Mouse (Mus musculus) embryonic facial prominence, embryonic 10.5 days (tissue): ENCODE measurements around the gene Ttc28. TPM values are rescaled to one million over a fixed set of nuclear protein-coding genes. Genes with fewer than 3 reads are reported as not detected.

Experiments
- DNase-seq: peaks from one replicate; pipeline ENCODE4 v3.0.0-alpha.2; 2017; ENCODE audit warnings: low spot score
- H3K27ac ChIP-seq: fragments of 300-500 bp; sonication (generic); replicated peaks from 2 replicates; pipeline ENCODE4 v1.5.1; 2016; ENCODE audit warnings: mild to moderate bottlenecking
- H3K27me3 ChIP-seq: fragments of 300-500 bp; sonication (generic); replicated peaks from 2 replicates; pipeline ENCODE4 v1.6.1; 2016; ENCODE audit warnings: low read depth, mild to moderate bottlenecking; ENCODE audit not compliant: poor library complexity, severe bottlenecking
- H3K36me3 ChIP-seq: fragments of 300-500 bp; sonication (generic); replicated peaks from 2 replicates; pipeline ENCODE4 v1.6.1; 2016; ENCODE audit warnings: mild to moderate bottlenecking, moderate library complexity
- H3K4me1 ChIP-seq: fragments of 300-500 bp; sonication (generic); 2 replicates; pipeline ENCODE4 v1.6.1; 2016
- H3K4me3 ChIP-seq: fragments of 300-500 bp; sonication (generic); 2 replicates; pipeline ENCODE4 v1.5.1; 2016; ENCODE audit warnings: mild to moderate bottlenecking, moderate library complexity
- H3K9me3 ChIP-seq: fragments of 300-500 bp; sonication (generic); 2 replicates; pipeline ENCODE4 v1.6.1; 2016; ENCODE audit warnings: mild to moderate bottlenecking
- WGBS: fragments of 180-500 bp; shearing (Covaris S2); methylation state at CpG from one replicate; pipeline ENCODE4 v1.1.7; 2016; 5-methylcytosine and 5-hydroxymethylcytosine counted together
- polyA plus RNA-seq: library from polyadenylated mRNA; unstranded; fragments of >200 nt; fragmentation: Nextera tagmentation; extraction: Ambion mirVana; gene quantifications from 2 replicates; pipeline ENCODE4 v1.2.1, GENCODE M21; 2016

The Ttc28 gene
- polyA plus RNA-seq, 1 experiment from 2014 or later = 12.8 TPM

DNA sequence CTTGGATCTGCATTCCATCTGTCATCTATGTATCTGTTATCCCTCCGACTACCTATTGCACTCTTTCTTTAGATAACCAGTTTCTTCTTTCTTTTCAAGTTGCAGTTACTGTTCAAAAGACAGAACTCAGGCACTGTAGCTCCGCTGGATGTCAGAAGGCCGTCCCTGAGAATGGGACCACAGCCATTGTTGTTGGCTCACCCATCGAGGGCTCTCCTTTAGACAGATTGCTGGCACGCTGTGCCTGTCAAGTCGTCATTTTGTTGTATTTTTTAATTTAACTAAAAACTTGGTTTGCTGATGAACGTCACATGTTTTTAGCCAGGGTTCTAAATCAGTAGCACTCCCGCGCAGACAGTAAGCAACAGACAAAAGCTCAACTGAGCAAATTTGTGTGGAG is 124.1 kb downstream of the Ttc28 start:
- no peaks in the 10 kb centered on the region for H3K36me3 ChIP-seq
- peaks cover 39% of the 10 kb centered on the region for H3K4me1 ChIP-seq
- H3K27ac ChIP-seq = no peak overlapping the region
- no peak for DNase-seq
- WGBS = 92% methylated on average over 9 of the region's 9 CpGs
- H3K9me3 ChIP-seq = no peaks in the 10 kb centered on the region
- H3K27me3 ChIP-seq = no peaks in the 10 kb centered on the region
- no peak overlapping the region for H3K4me3 ChIP-seq

DNA sequence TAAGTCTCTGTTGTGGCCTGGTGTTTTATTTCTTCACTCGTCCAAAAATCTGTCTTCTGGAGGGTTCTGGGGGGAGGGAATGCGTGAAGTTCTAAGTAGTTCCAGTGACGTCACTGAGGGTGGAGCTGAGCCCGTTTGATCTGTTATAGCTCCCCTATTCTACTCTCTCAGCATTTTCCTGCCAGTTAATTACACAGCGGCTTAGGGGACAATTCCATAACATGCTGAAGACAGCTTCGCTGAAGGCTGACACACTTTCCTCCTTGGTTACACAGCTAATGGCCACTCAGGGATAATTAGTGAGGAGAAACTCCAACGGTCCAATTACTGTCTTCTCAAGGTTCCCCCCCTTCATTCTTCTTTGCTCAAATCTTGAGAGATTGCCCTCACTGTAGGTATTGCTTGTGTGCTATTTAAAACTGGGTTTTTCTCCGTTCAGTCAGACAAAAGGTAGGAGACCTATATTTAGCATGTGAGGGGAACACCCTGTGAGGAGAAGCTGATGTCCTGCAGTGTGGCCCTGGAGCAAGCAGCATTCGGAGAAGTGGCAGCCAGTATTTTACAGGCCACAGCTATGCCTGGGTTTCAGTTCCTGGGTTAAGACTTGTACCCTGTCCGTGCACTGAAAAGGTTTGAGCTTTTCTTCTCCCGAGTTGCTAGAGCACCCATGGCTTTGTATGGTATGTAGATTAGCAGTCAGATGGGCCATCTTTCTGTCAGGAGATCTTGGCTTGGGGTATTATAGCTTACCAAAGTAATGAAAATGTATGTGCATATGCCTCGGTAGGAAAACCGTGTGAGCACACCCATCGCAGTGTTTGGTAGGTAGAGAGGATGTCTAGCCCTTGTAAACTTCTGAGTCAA is 126.9 kb downstream of the Ttc28 start:
- Histone ChIP-seq H3K4me1 (peaks cover 39% of the 10 kb centered on the region), H3K4me3 (no peak overlapping the region), H3K36me3 (peaks cover 12% of the 10 kb centered on the region), H3K9me3 (peaks cover 9% of the 10 kb centered on the region; the same call in 1 of the 2 replicates), H3K27me3 (no peaks in the 10 kb centered on the region), H3K27ac (no peak overlapping the region)
- WGBS = 62% methylated on average over 14 of the region's 14 CpGs
- no peak for DNase-seq

DNA sequence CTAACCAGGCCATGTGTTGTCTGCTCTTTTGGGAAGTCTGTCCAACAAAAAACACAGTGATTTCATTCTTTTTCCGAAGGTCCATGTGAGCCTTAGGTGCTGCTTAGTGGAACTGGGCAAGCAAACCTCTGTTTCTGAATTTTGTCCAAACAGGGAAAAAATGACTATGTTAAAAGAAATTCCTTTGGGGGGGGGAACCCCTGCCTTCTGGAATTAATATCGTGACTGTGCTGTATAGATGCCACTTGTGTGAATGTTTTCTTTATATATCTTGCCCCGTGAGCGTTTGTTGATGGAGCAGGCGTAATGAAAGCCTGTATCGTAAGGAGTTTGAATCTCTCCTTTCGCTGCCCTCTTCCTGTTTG is 127.5 kb downstream of the Ttc28 start:
- Histone ChIP-seq H3K36me3 (peaks cover 12% of the 10 kb centered on the region), H3K4me3 (no peak overlapping the region), H3K27ac (no peak overlapping the region), H3K9me3 (peaks cover 9% of the 10 kb centered on the region; the same call in 1 of the 2 replicates), H3K4me1 (peaks cover 45% of the 10 kb centered on the region), H3K27me3 (no peaks in the 10 kb centered on the region)
- DNase-seq = no peak
- 55% methylated on average over 7 of the region's 7 CpGs for WGBS

DNA sequence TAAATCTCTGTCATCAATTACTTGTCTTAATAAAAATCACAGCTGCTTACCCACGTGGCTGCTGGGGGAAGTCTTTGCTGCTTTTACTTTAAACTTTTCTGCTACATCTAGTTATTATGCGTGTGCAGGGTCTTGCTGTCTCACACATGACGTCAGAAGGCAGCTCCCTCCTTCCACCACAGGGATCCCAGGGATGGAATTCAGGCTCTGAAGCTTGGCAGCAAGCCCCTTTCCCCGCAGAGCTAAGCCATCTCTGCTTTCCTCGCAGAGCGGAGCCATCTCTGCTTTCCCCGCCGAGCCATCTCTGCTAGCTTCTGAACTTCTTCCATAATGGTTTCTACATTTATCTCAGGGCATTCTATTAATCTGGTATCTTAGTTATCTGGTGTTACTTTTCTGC is 128.3 kb downstream of the Ttc28 start:
- 76% methylated on average over 8 of the region's 8 CpGs for whole genome bisulfite sequencing
- no peak for DNase-seq
- Histone ChIP-seq H3K36me3 (peaks cover 12% of the 10 kb centered on the region), H3K4me3 (no peak overlapping the region), H3K4me1 (peaks cover 53% of the 10 kb centered on the region), H3K27me3 (no peaks in the 10 kb centered on the region), H3K9me3 (peaks cover 9% of the 10 kb centered on the region; the same call in 1 of the 2 replicates), H3K27ac (no peak overlapping the region)

- no peak overlapping the region for H3K27ac ChIP-seq
- no peak for DNase-seq
- H3K9me3 ChIP-seq = peaks cover 9% of the 10 kb centered on the region; the same call in 1 of the 2 replicates
- H3K36me3 ChIP-seq = peaks cover 12% of the 10 kb centered on the region
- H3K4me3 ChIP-seq = no peak overlapping the region
- peaks cover 57% of the 10 kb centered on the region for H3K4me1 ChIP-seq
- H3K27me3 ChIP-seq = no peaks in the 10 kb centered on the region
- 88% methylated on average over 6 of the region's 6 CpGs for WGBS
Observed at GRCm38 (mm10) chr5:111008431-111008830, 128.8 kb downstream of the Ttc28 start.

DNA sequence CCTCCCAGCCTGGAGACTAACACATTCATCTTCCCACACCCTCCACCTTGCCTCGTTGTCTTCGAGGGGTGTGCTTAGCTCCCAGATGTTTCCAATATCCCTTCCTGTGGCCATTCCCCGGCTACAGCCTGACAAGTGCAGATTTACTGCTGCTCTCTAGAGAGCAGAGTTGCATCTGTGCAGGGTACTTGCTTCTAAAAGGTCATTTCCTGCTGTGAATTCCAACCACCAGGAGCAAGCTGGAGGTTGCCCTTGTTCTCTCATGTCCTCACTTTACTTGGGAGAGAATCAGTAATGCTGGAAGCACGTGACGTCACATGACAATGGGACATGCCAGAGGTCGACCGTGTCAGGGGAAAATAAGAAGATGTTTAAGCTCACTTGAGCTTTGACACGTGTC is 131.7 kb downstream of the Ttc28 start:
- H3K27ac ChIP-seq = no peak overlapping the region; the same call in 1 of the 2 replicates
- H3K4me3 ChIP-seq = no peak overlapping the region
- DNase-seq = peak; percentile 55
- no peaks in the 10 kb centered on the region for H3K27me3 ChIP-seq
- peaks cover 52% of the 10 kb centered on the region for H3K4me1 ChIP-seq
- peaks cover 18% of the 10 kb centered on the region; the same call in 1 of the 2 replicates for H3K9me3 ChIP-seq
- WGBS = 29% methylated on average over 8 of the region's 8 CpGs
- peaks cover 21% of the 10 kb centered on the region for H3K36me3 ChIP-seq

- Histone ChIP-seq H3K27me3 (no peaks in the 10 kb centered on the region), H3K9me3 (peaks cover 18% of the 10 kb centered on the region; the same call in 1 of the 2 replicates), H3K27ac (0 out of 2 replicates have a peak overlapping the region, but pooled peaks have one; percentile 19), H3K36me3 (peaks cover 23% of the 10 kb centered on the region), H3K4me1 (peaks cover 46% of the 10 kb centered on the region), H3K4me3 (no peak overlapping the region)
- 79% methylated on average over 11 of the region's 11 CpGs for WGBS
- DNase-seq = no peak
Observed at GRCm38 (mm10) chr5:111012064-111012463, 132.5 kb downstream of the Ttc28 start.

- 66% methylated on average over 7 of the region's 7 CpGs for WGBS
- peaks cover 18% of the 10 kb centered on the region; the same call in 1 of the 2 replicates for H3K9me3 ChIP-seq
- 0 out of 2 replicates have a peak overlapping the region, but pooled peaks have one; percentile 19 for H3K27ac ChIP-seq
- peaks cover 23% of the 10 kb centered on the region for H3K36me3 ChIP-seq
- H3K4me1 ChIP-seq = peaks cover 46% of the 10 kb centered on the region
- no peak overlapping the region for H3K4me3 ChIP-seq
- no peaks in the 10 kb centered on the region for H3K27me3 ChIP-seq
- DNase-seq = no peak
Observed at GRCm38 (mm10) chr5:111012587-111012986, 133.0 kb downstream of the Ttc28 start.

- Histone ChIP-seq H3K27ac (no peak overlapping the region), H3K9me3 (peaks cover 13% of the 10 kb centered on the region; the same call in 1 of the 2 replicates), H3K36me3 (peaks cover 15% of the 10 kb centered on the region), H3K4me3 (no peak overlapping the region), H3K4me1 (peaks cover 46% of the 10 kb centered on the region), H3K27me3 (no peaks in the 10 kb centered on the region)
- WGBS = 88% methylated on average over 4 of the region's 4 CpGs
- no peak for DNase-seq
Observed at GRCm38 (mm10) chr5:111014960-111015359, 135.4 kb downstream of the Ttc28 start.

DNA sequence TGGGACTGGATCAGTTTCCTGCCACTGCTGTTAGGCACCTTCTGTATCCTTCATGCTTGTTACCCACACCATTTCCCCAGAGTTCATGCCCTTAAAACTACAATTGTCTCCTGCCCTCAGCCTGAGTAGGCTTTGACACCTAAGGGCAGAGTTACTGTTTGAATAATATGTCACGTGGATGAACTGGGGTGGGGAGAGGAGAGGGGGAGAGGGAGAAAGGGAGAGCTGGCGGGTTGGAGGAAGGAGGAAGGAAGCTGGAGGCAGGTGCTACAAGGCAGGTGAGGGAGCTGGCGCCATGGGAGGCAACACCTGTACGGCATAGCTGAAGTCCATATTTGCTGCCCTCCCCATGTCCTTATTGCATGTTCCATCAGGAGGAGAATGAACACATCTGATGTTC is 137.7 kb downstream of the Ttc28 start:
- DNase-seq = no peak
- Histone ChIP-seq H3K27me3 (no peaks in the 10 kb centered on the region), H3K4me3 (no peak overlapping the region), H3K9me3 (peaks cover 9% of the 10 kb centered on the region; the same call in 1 of the 2 replicates), H3K27ac (no peak overlapping the region), H3K36me3 (peaks cover 11% of the 10 kb centered on the region), H3K4me1 (peaks cover 28% of the 10 kb centered on the region)
- 69% methylated on average over 4 of the region's 4 CpGs for WGBS

GRCm38 (mm10) chr5:111022339-111022738 is 142.7 kb downstream of the Ttc28 start:
- no peak for DNase-seq
- no peaks in the 10 kb centered on the region for H3K9me3 ChIP-seq
- H3K36me3 ChIP-seq = no peaks in the 10 kb centered on the region
- no peaks in the 10 kb centered on the region for H3K27me3 ChIP-seq
- H3K4me1 ChIP-seq = peaks cover 53% of the 10 kb centered on the region
- H3K4me3 ChIP-seq = no peak overlapping the region
- WGBS = 91% methylated on average over 9 of the region's 9 CpGs
- H3K27ac ChIP-seq = no peak overlapping the region

DNA sequence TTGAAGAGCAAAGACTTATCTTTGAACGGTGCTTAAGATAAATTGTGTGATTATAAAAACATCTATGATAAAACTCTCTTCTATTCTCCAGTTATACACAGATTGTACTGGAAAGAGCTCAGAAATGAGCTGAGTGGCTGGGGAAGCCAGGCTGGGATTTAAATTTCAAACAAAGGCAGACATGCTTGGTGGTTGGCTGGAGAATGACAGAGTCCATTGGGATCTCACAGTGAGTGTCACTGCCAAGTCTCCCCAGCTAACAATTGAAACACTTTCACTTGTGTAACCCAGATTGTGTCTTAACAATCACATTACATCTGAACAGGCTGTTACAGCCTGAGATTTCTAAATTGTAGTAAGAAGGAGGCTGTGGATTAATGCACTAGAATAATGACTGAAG is 143.3 kb downstream of the Ttc28 start:
- no peak overlapping the region for H3K4me3 ChIP-seq
- H3K27me3 ChIP-seq = no peaks in the 10 kb centered on the region
- no peak overlapping the region for H3K27ac ChIP-seq
- H3K4me1 ChIP-seq = peaks cover 57% of the 10 kb centered on the region
- 98% methylated on average over 1 of the region's 1 CpGs for WGBS
- H3K36me3 ChIP-seq = no peaks in the 10 kb centered on the region
- H3K9me3 ChIP-seq = no peaks in the 10 kb centered on the region
- no peak for DNase-seq

DNA sequence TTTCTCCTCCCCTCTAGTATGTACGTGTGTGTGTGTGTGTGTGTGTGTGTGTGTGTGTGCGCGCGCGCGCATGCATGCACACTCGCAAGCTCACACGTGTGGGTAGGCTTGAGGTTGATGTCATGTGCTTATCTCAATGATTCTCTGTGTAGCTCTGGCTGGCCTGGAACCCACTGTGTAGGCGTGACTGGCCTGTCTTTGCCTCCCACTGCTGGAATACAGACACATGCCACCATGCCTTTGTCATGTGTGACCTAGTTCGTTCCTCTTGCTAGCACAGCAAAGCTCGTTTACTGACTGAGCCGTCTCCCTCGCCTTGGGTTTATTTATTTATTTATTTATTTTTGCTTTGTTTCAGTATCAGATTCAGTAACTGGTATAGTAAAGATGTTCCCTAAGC is 145.0 kb downstream of the Ttc28 start:
- H3K4me3 ChIP-seq = no peak overlapping the region
- no peaks in the 10 kb centered on the region for H3K27me3 ChIP-seq
- peaks cover 63% of the 10 kb centered on the region for H3K4me1 ChIP-seq
- WGBS = 87% methylated on average over 13 of the region's 13 CpGs
- no peak for DNase-seq
- H3K36me3 ChIP-seq = no peaks in the 10 kb centered on the region
- no peak overlapping the region for H3K27ac ChIP-seq
- H3K9me3 ChIP-seq = no peaks in the 10 kb centered on the region
